Mouse (Mus musculus) thymus, adult 2 months (tissue): ENCODE data around the gene Mgll. TPM values are rescaled to one million over a fixed set of nuclear protein-coding genes. Genes with fewer than 3 reads are reported as not detected.

Experiments
- DNase-seq: peaks from one replicate; pipeline ENCODE4 v3.0.0; 2021
- H3K27ac ChIP-seq: fragments of 200-500 bp; 2 replicates; pipeline ENCODE4 v1.5.1; 2012; ENCODE audit warnings: low read length, control low read depth; ENCODE audit not compliant: control insufficient read depth, insufficient read depth
- H3K27me3 ChIP-seq: fragments of 200-500 bp; 2 replicates; pipeline ENCODE4 v1.6.1; 2012; ENCODE audit warnings: mild to moderate bottlenecking, low read length, moderate library complexity, mixed read lengths; ENCODE audit not compliant: control insufficient read depth, insufficient read depth
- H3K36me3 ChIP-seq: fragments of 200-500 bp; 2 replicates; pipeline ENCODE4 v1.6.1; 2012; ENCODE audit warnings: mild to moderate bottlenecking, low read length, moderate library complexity; ENCODE audit not compliant: control insufficient read depth, insufficient read depth
- H3K4me1 ChIP-seq: fragments of 200-500 bp; replicated peaks from 2 replicates; pipeline ENCODE4 v1.6.1; 2012; ENCODE audit warnings: low read length; ENCODE audit not compliant: control insufficient read depth, insufficient read depth
- H3K4me3 ChIP-seq: fragments of 200-500 bp; 2 replicates; pipeline ENCODE4 v1.5.1; 2012; ENCODE audit warnings: mild to moderate bottlenecking, low read length, control low read depth, moderate library complexity; ENCODE audit not compliant: control insufficient read depth, insufficient read depth
- CTCF ChIP-seq: fragments of 200-500 bp; IDR thresholded peaks from 2 replicates; pipeline ENCODE4 v1.5.1; 2012; ENCODE audit warnings: mild to moderate bottlenecking, control low read depth, low read length, moderate library complexity, borderline replicate concordance; ENCODE audit not compliant: control insufficient read depth, poor library complexity, insufficient read depth; ENCODE audit errors: extremely low read depth
- POLR2A ChIP-seq: fragments of 200-500 bp; IDR thresholded peaks from 2 replicates; pipeline ENCODE4 v1.6.1; 2012; ENCODE audit warnings: mild to moderate bottlenecking, low read length, control low read depth, moderate library complexity; ENCODE audit not compliant: control insufficient read depth, poor library complexity, insufficient read depth; ENCODE audit errors: extremely low read depth
- WGBS: fragments of 180-500 bp; shearing (Covaris S2); methylation state at CpG from one replicate; pipeline ENCODE4 v1.1.7; 2018; 5-methylcytosine and 5-hydroxymethylcytosine counted together
- polyA plus RNA-seq: library from polyadenylated mRNA; depleted of rRNA; stranded (reverse); fragments of >200 nt; gene quantifications from 2 replicates; pipeline ENCODE4 v1.2.3, GENCODE M21; 2012

Gene Mgll
- polyA plus RNA-seq, 1 experiment: 60.3 TPM

DNA sequence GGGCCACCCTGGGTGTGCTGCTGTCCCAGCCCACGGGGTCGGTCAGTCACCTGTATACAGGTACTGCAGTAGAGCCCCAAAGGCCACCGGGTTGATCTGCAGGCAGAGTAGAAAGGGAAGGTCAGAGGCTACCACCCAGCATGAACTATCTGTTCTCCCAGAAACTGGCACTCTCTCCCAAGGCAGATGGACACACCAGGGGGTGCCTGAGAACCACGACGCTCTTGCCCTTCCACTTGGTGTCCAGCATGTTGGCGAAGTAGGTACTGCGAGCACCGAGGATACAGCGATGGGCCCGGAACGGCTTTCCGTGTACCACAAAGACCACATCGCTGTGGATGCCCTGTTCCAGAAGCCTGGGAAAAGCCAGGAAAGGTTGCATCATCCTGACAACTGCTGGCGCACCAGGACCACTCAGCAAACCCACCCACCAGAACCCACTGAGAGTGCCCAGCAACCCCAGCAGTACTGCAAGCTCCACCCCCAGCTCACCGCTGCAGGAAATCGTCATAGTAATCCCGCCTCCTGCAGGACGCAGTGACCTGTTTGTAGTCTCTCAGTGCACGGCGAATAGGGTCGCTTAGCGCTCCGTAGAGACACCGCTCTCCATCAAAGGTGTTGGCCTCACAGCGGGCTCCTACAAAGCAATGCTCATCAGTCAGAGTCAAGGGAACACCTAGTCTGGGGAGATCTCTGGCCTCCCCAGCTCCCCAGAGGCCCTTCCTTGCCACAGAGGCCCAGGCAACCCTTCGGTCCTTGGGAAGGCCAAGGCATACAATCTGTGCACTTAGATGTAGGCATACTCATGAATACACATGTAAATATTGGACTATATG, 115.1 kb downstream of the Mgll start:
- no peak for DNase-seq
- 96% methylated on average over 26 of the region's 26 CpGs for WGBS
- peaks cover 28% of the 10 kb centered on the region for H3K4me1 ChIP-seq
- no peak overlapping the region for H3K27ac ChIP-seq
- TF ChIP-seq CTCF (no peak), POLR2A (no peak)
- peaks cover 18% of the 10 kb centered on the region for H3K36me3 ChIP-seq
- H3K4me3 ChIP-seq: no peak overlapping the region
- no peaks in the 10 kb centered on the region for H3K27me3 ChIP-seq

DNA sequence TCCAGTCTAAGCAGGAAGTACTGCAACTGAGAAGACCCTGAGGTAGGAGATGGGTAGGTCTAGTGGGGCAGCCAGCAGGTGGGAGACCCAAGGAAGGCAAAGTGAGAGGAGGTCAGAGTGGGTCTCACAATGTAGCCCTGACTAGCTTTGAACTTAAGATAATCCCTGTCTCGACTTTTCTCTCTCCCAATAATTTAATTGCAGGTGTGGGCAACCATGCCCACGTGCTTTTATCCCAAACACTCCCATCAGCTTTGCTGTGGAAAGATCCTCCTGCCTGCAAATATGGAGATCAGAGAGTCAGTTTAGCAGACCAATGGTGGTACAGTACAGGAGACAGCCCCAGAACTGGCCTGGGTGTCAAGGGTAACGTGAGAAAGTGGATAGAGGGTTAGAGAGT, 116.0 kb downstream of the Mgll start:
- no peak for TF ChIP-seq POLR2A
- TF ChIP-seq CTCF: no peak
- peaks cover 20% of the 10 kb centered on the region for H3K4me1 ChIP-seq
- H3K36me3 ChIP-seq: peaks cover 18% of the 10 kb centered on the region
- no peaks in the 10 kb centered on the region for H3K27me3 ChIP-seq
- H3K27ac ChIP-seq: no peak overlapping the region
- DNase-seq: no peak
- WGBS: 90% methylated on average over 3 of the region's 3 CpGs
- H3K4me3 ChIP-seq: no peak overlapping the region

DNA sequence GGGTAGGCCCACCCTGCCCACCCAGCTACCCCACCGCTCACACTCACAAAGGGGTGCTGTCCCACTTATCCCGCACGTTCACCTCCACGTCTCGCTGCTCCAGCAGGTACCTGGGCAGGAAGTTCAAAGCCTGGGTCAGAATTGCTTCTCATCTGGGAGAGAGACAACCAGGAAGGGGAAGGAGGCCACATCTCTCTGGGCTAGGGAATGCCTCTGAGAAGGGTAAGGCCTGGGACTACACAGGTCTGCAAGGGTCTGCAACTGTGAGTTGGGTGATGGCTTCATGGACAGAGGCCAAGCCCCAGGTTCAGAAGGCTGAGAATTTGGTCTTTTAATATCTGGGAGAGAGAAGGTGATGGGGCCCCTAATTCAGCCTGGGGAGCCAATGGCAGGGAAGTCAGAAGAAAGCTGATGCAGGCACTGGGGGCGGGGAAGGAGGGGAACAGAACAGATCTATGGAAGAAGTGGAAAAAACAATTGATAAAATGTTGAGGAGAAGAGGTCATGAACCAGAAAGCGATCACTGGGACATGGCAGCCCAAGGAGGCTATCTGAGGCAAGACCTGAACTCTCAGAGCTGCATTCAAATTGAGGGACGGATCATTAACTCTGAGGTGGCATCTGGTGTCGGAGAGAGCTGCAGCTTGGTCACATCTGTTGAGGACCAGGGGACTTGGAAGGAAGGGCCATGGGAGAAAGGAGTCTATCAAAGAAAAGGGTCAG, 116.7 kb downstream of the Mgll start:
- DNase-seq: no peak
- peak overlapping the region; percentile 49 for H3K27ac ChIP-seq

DNA sequence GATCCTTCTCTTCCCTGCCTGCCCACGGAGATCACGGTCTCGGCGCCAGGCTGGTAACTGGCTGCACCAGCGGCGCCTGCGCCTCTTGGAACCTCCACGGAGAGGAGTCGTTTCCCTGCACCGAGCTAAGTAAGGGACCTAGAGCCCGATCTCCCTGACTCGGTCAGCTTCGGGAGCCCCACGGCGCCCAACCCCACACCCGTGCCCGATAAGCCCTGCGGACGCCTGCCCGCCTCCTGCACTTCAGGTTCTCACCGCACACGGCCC, 117.2 kb downstream of the Mgll start:
- peaks cover 13% of the 10 kb centered on the region for H3K36me3 ChIP-seq

More for the DNA sequence above, 116.7 kb downstream of the Mgll start:
- TF ChIP-seq CTCF: no peak
- TF ChIP-seq POLR2A: no peak
- Histone ChIP-seq H3K4me3 (peak overlapping the region; percentile 93), H3K27me3 (no peaks in the 10 kb centered on the region), H3K4me1 (peaks cover 13% of the 10 kb centered on the region), H3K36me3 (peaks cover 18% of the 10 kb centered on the region)
- 56% methylated on average over 9 of the region's 9 CpGs for WGBS

DNA sequence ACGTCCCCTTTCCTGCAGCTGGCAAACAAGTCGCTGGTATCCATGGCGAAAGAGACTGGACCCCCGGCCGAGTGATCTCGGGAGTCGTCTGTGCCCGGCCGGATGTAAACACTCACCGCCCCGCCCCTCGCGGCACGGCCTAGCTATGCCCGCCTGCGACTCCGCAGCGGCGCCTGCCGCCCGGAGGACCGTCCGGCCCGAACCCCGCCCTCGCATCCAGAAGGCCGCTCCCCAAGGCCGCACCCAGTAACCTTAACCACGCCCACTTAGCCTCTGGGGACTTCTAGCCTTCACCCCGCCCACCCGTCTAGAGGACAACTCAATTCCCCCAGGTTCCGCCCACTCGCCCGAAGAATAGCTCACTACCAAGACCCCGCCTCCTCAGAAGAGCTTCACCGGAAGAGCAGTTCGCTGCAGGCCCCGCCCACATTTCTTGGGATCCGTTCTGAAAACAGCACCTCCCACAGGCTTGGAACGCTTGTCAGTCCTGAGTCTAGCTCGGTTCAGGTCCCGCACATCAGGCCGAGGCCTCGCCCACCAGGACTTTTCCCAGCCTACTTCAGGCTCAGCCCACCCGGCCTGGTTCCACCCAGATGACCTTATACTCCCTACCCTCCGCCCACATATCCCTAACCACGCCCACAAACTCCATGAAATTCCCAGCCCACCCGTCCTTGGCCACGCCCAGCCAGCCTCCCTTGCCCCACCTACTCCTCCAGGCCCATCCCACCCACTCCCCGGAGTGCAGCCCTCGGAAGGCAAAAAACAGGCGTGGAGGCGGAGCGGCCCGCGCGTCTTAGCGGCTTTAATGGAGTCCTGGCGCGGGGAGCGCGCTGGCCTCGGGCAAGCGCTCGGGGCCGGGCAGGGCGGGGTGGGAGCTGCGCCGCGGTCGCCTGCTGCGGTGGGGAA, 117.8 kb downstream of the Mgll start, which contains the start of gene Abtb1:
Gene Abtb1 (minus strand): TSS at position 204 of the 909 bp plus-strand sequence.
- H3K27me3 ChIP-seq: no peaks in the 10 kb centered on the region
- H3K4me1 ChIP-seq: peaks cover 13% of the 10 kb centered on the region
- peak; percentile 97 for DNase-seq
- 1% methylated on average over 72 of the region's 72 CpGs for WGBS
- peak within 1 kb of the TSS; percentile 93 for H3K4me3 ChIP-seq
- peaks cover 11% of the 10 kb centered on the region for H3K36me3 ChIP-seq
- TF ChIP-seq CTCF (peak; percentile 46; the same call in 1 of the 2 replicates), POLR2A (peak; percentile 42)
- H3K27ac ChIP-seq: peak within 1 kb of the TSS; percentile 49

More for the DNA sequence above, 117.2 kb downstream of the Mgll start:
- Histone ChIP-seq H3K27ac (peak overlapping the region; percentile 49), H3K4me1 (peaks cover 13% of the 10 kb centered on the region), H3K27me3 (no peaks in the 10 kb centered on the region), H3K4me3 (peak overlapping the region; percentile 93)
- DNase-seq: no peak
- 0% methylated on average over 22 of the region's 22 CpGs for WGBS
- TF ChIP-seq POLR2A: no peak
- TF ChIP-seq CTCF: no peak

DNA sequence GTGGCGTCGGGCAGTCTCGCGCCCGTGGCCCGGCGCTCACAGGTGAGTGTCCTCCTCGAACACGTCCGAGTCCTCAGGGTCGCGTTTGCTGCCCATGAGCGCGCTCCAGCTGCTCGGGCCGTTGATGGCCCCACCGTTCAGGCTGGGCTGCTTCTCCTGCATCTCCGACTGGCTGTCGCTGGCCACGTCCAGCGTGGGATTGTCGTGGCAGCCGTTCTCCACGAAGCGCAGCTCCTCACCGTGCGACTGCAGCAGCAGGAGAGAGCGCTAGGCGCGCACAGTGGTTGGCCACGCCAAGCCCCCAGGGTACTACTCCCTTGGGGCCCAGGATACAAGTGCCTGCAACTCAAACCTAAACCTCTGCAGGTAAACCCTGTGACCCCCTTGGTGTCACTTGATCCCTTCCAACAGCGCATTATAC, 118.5 kb downstream of the Mgll start:
- WGBS: 5% methylated on average over 32 of the region's 32 CpGs
- peak overlapping the region; percentile 93 for H3K4me3 ChIP-seq
- peaks cover 11% of the 10 kb centered on the region for H3K36me3 ChIP-seq
- TF ChIP-seq POLR2A (no peak), CTCF (no peak)
- no peaks in the 10 kb centered on the region for H3K27me3 ChIP-seq
- no peak for DNase-seq
- H3K4me1 ChIP-seq: peaks cover 13% of the 10 kb centered on the region
- H3K27ac ChIP-seq: no peak overlapping the region
